Mouse (Mus musculus): ENCODE results near the gene Lce1c. TPM values are rescaled to one million over a fixed set of nuclear protein-coding genes. Genes with fewer than 3 reads are reported as not detected.
"Not testable (repeated sequence)": the region's sequence is repeated elsewhere in the genome, so short reads cannot be mapped to it uniquely, and the experiment has no call there.

Lce1c gene
- total RNA-seq, 1 experiment: not detected

DNA sequence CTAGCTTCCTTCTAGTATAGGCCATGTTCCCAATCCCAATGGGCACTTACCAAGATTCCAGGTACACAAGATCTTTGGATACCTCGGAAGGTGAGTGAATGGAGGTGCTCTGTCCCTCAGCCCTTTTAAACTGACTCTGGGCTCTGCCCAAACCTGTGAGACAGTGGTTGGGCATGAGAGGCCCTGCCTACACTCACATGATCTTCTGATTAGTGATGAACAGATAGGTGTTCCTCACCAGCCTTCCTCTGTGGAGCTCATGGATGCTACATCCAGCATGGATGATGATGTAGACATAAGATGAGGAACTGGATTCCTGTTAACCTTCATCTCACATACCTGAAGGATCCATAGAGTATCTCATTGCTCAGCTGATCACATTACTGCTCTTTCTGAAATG, 30.8 kb upstream of the Lce1c start, which contains the start of gene Lce1a1:
Lce1a1 (minus strand) TSS at position 101 of the 400 bp plus-strand sequence.
- no peak within 1 kb of the TSS for H3K4me3 ChIP-seq (ENCODE audit: insufficient read depth in 1 of 2, low read depth in 1 of 2, low read length in 2 of 2, poor library complexity in 1 of 2, severe bottlenecking in 1 of 2)
- H3K9ac ChIP-seq (ENCODE audit: insufficient read depth, low read depth, low read length, poor library complexity, severe bottlenecking): no peak within 1 kb of the TSS
- H3K4me1 ChIP-seq (ENCODE audit: control insufficient read depth in 2 of 2, insufficient read depth in 2 of 2, low read length in 2 of 2, poor library complexity in 1 of 2): no peaks in the 10 kb centered on the region
- in situ Hi-C loops (cut with MboI; ENCODE audit: low sequenced_read_pairs in 2 of 2, unreplicated experiment in 2 of 2): no loop called here
- H3K36me3 ChIP-seq (ENCODE audit: control insufficient read depth, insufficient read depth, low read length, poor library complexity, severe bottlenecking): no peaks in the 10 kb centered on the region
- TF ChIP-seq CHD2 (IDR thresholded peaks at IDR 0.05; ENCODE audit: low read depth, low read length) (no peak), MAFK (IDR thresholded peaks at IDR 0.05; ENCODE audit: insufficient read depth, low read depth, low read length) (no peak), HCFC1 (IDR thresholded peaks at IDR 0.05; ENCODE audit: borderline replicate concordance, insufficient read depth, low read length) (no peak)
- H3K27ac ChIP-seq (ENCODE audit: insufficient read depth, low read depth, low read length, poor library complexity, severe bottlenecking): no peak within 1 kb of the TSS
- no peaks in the 10 kb centered on the region for H3K9me3 ChIP-seq (ENCODE audit: control insufficient read depth, insufficient read depth, low read depth, low read length)
- no peak for DNase-seq (ENCODE audit: low read depth, low spot score)

DNA sequence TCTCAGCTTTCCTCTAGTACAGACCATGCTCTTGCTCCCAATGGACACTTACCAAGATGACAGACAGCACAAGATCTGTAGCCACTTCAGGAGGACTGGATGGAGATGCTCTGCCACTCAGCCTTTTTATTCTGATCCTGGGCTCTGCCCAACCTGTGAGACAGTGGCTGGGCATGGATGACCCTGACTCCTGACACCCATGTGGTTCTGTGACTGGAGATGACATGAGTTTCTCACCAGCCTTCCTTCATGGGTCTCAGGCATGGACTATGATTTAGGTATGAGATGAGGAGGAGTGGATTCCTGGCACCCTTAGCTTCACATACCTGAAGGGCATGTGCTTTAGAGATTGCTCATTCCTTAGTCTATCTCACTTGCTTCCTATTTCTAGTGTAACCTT, 22.2 kb upstream of the Lce1c start, which contains the start of gene Lce1b:
Lce1b (minus strand) TSS at position 101 of the 400 bp plus-strand sequence.
- TF ChIP-seq CHD2 (IDR thresholded peaks at IDR 0.05; ENCODE audit: low read depth, low read length) (no peak), HCFC1 (IDR thresholded peaks at IDR 0.05; ENCODE audit: borderline replicate concordance, insufficient read depth, low read length) (no peak), MAFK (IDR thresholded peaks at IDR 0.05; ENCODE audit: insufficient read depth, low read depth, low read length) (no peak), ZC3H11A (IDR thresholded peaks at IDR 0.05; ENCODE audit: borderline replicate concordance, low read depth, low read length) (no peak), ZNF384 (IDR thresholded peaks at IDR 0.05; ENCODE audit: low read depth, low read length) (no peak)
- in situ Hi-C loops (cut with MboI; ENCODE audit: low sequenced_read_pairs in 2 of 2, unreplicated experiment in 2 of 2): no loop called here

DNA sequence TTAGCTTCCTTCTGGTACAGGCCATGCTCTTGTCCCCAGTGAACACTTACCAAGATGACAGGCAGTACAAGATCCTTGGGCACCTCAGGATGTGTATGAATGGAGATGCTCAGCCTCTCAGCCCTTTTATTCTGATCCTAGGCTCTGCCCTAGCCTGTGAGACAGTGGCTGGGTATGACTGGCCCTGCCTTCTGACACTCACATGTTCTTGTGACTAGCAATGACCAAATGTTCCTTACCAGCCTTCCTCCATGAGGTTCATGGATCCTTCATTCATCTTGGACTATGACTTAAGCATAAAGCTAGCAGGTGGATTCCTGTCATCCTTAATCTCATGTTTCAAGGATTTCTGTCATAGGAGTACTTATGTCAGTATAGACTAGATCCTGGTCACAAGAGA, 8.8 kb upstream of the Lce1c start, which contains the start of gene Lce1a2:
Lce1a2 (minus strand) TSS at position 101 of the 400 bp plus-strand sequence.
- DNase-seq (ENCODE audit: low read depth, low spot score): no peak
- TF ChIP-seq HCFC1 (IDR thresholded peaks at IDR 0.05; ENCODE audit: borderline replicate concordance, insufficient read depth, low read length): no peak
- no peak for TF ChIP-seq ZC3H11A (IDR thresholded peaks at IDR 0.05; ENCODE audit: borderline replicate concordance, low read depth, low read length)
- no peak for TF ChIP-seq MAFK (IDR thresholded peaks at IDR 0.05; ENCODE audit: insufficient read depth, low read depth, low read length)
- in situ Hi-C loops (cut with MboI; ENCODE audit: low sequenced_read_pairs in 2 of 2, unreplicated experiment in 2 of 2): no loop called here
- no peak within 1 kb of the TSS for H3K27ac ChIP-seq (ENCODE audit: insufficient read depth, low read depth, low read length, poor library complexity, severe bottlenecking)
- H3K4me1 ChIP-seq (ENCODE audit: control insufficient read depth in 2 of 2, insufficient read depth in 2 of 2, low read length in 2 of 2, poor library complexity in 1 of 2): no peaks in the 10 kb centered on the region
- H3K36me3 ChIP-seq (ENCODE audit: control insufficient read depth, insufficient read depth, low read length, poor library complexity, severe bottlenecking): no peaks in the 10 kb centered on the region
- no peaks in the 10 kb centered on the region for H3K9me3 ChIP-seq (ENCODE audit: control insufficient read depth, insufficient read depth, low read depth, low read length)
- no peak within 1 kb of the TSS for H3K9ac ChIP-seq (ENCODE audit: insufficient read depth, low read depth, low read length, poor library complexity, severe bottlenecking)
- no peak within 1 kb of the TSS for H3K4me3 ChIP-seq (ENCODE audit: insufficient read depth in 1 of 2, low read depth in 1 of 2, low read length in 2 of 2, poor library complexity in 1 of 2, severe bottlenecking in 1 of 2)

More for the DNA sequence above, 22.2 kb upstream of the Lce1c start, which contains the start of gene Lce1b:
- no peaks in the 10 kb centered on the region for H3K9me3 ChIP-seq (ENCODE audit: control insufficient read depth, insufficient read depth, low read depth, low read length)
- no peak within 1 kb of the TSS for H3K9ac ChIP-seq (ENCODE audit: insufficient read depth, low read depth, low read length, poor library complexity, severe bottlenecking)
- H3K36me3 ChIP-seq (ENCODE audit: control insufficient read depth, insufficient read depth, low read length, poor library complexity, severe bottlenecking): no peaks in the 10 kb centered on the region
- DNase-seq (ENCODE audit: low read depth, low spot score): no peak
- no peak within 1 kb of the TSS for H3K4me3 ChIP-seq (ENCODE audit: insufficient read depth in 1 of 2, low read depth in 1 of 2, low read length in 2 of 2, poor library complexity in 1 of 2, severe bottlenecking in 1 of 2)
- no peaks in the 10 kb centered on the region for H3K4me1 ChIP-seq (ENCODE audit: control insufficient read depth in 2 of 2, insufficient read depth in 2 of 2, low read length in 2 of 2, poor library complexity in 1 of 2)
- H3K27ac ChIP-seq (ENCODE audit: insufficient read depth, low read depth, low read length, poor library complexity, severe bottlenecking): no peak within 1 kb of the TSS

DNA sequence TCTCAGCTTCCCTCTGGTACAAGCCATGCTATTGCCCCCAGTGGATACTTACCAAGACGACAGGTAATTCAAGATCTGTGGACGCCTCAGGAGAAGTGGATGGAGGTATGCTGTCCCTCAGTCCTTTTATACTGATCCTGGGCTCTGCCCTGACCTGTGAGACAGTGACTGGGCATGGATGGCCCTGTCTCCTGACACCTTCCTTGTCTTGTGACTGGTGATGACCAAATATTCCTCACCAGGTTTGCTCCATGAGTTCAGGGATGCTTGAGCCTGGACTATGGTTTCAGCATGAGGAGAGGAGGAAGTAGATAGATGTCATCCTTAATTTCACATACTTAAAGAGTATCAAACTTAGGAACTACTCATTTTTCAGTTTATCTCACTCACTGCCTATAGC, 8.1 kb downstream of the Lce1c start, which contains the start of gene Lce1d:
Lce1d (minus strand) TSS at position 101 of the 400 bp plus-strand sequence.
- DNase-seq (ENCODE audit: low read depth, low spot score): no peak
- Histone ChIP-seq H3K9ac (ENCODE audit: insufficient read depth, low read depth, low read length, poor library complexity, severe bottlenecking) (no peak within 1 kb of the TSS), H3K27ac (ENCODE audit: insufficient read depth, low read depth, low read length, poor library complexity, severe bottlenecking) (no peak within 1 kb of the TSS), H3K4me1 (ENCODE audit: control insufficient read depth in 2 of 2, insufficient read depth in 2 of 2, low read length in 2 of 2, poor library complexity in 1 of 2) (no peaks in the 10 kb centered on the region), H3K4me3 (ENCODE audit: insufficient read depth in 1 of 2, low read depth in 1 of 2, low read length in 2 of 2, poor library complexity in 1 of 2, severe bottlenecking in 1 of 2) (no peak within 1 kb of the TSS), H3K9me3 (ENCODE audit: control insufficient read depth, insufficient read depth, low read depth, low read length) (no peaks in the 10 kb centered on the region), H3K36me3 (ENCODE audit: control insufficient read depth, insufficient read depth, low read length, poor library complexity, severe bottlenecking) (no peaks in the 10 kb centered on the region)
- TF ChIP-seq HCFC1 (IDR thresholded peaks at IDR 0.05; ENCODE audit: borderline replicate concordance, insufficient read depth, low read length) (no peak), ZC3H11A (IDR thresholded peaks at IDR 0.05; ENCODE audit: borderline replicate concordance, low read depth, low read length) (no peak)
- in situ Hi-C loops (cut with MboI; ENCODE audit: low sequenced_read_pairs in 2 of 2, unreplicated experiment in 2 of 2): no loop called here

- H3K36me3 ChIP-seq (ENCODE audit: control insufficient read depth, insufficient read depth, low read length, poor library complexity, severe bottlenecking); in situ Hi-C loops (cut with MboI; ENCODE audit: low sequenced_read_pairs in 2 of 2, unreplicated experiment in 2 of 2); H3K27ac ChIP-seq (ENCODE audit: insufficient read depth, low read depth, low read length, poor library complexity, severe bottlenecking); DNase-seq (ENCODE audit: low read depth, low spot score); H3K9me3 ChIP-seq (ENCODE audit: control insufficient read depth, insufficient read depth, low read depth, low read length); H3K4me1 ChIP-seq (ENCODE audit: control insufficient read depth in 2 of 2, insufficient read depth in 2 of 2, low read length in 2 of 2, poor library complexity in 1 of 2): not testable (repeated sequence)
- Histone ChIP-seq H3K9ac (ENCODE audit: insufficient read depth, low read depth, low read length, poor library complexity, severe bottlenecking) (0 out of 2 replicates have a peak overlapping the region, but pooled peaks have one; percentile 13), H3K4me3 (ENCODE audit: insufficient read depth in 1 of 2, low read depth in 1 of 2, low read length in 2 of 2, poor library complexity in 1 of 2, severe bottlenecking in 1 of 2) (peak overlapping the region; percentile 8 to 52; a peak in 3 of 4 replicates)
Observed at GRCm38 (mm10) chr3:92689154-92689553, 10.1 kb downstream of the Lce1c start.
